Mouse (Mus musculus) small intestine, adult 2 months (tissue): ENCODE measurements around the gene Chsy1.

Experiments used
- CTCF ChIP-seq: fragments of 200-500 bp; IDR thresholded peaks from 2 replicates; pipeline ENCODE4 v1.5.1; 2012; ENCODE audit warnings: low read depth, mild to moderate bottlenecking, control low read depth, inconsistent platforms, low read length, moderate library complexity, mixed read lengths; ENCODE audit not compliant: insufficient replicate concordance, insufficient read length; ENCODE audit errors: extremely low read depth
- POLR2A ChIP-seq: fragments of 200-500 bp; IDR thresholded peaks from 2 replicates; pipeline ENCODE4 v1.6.1; 2012; ENCODE audit warnings: low read depth, mild to moderate bottlenecking, control low read depth, inconsistent platforms, low read length, moderate library complexity

GRCm38 (mm10) chr7:66212887-66213286 lies 103.6 kb downstream of the Chsy1 start:
- TF ChIP-seq CTCF (no peak), POLR2A (no peak)
